In the genomic region with DNA sequence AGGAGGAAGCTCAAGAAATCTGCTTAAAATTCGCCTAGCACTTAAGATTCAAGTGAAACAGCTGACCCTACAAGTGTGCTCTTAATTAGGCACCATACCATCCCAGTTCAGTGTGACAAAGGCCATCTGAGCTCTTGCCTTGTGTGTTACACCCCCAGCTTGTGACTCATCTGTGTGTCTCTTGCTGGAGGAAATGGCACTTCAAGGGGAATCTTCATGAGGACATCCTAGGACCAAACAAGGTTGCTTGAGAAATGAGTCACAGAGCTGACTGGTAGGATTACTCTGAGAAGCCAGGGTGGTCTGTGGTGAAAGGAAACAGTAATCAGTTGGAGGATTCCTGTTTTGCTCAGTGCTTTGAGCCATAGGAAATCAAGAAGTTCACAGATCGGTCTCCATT, we compare ENCODE assay signal across 18 mouse cellular contexts. TPM values are rescaled to one million over a fixed set of nuclear protein-coding genes. Genes with fewer than 3 reads are reported as not detected.
DNase-seq lines count a peak whose midpoint lies in the region; ATAC-seq and TF ChIP-seq lines count a peak whose summit lies in the region.
"Had no signal": no experiment of that assay in that cellular context is flagged by ENCODE, and none has a peak within 500 bp of the region (broad histone marks: within the 10 kb centered on the region; RNA-seq: fewer than 3 reads in every experiment).

No protein-coding gene starts in this region.

- 0 out of 2 replicates have a peak, but pooled peaks have one; percentile 41 for ATAC-seq in heart, postnatal 0 days (ENCODE audit: insufficient read depth, low read depth)
- ATAC-seq in heart, embryonic 11.5 days (replicated peaks; ENCODE audit: insufficient number of reproducible peaks, low FRiP score, low TSS enrichment) = no peak
- no peak for ATAC-seq in midbrain, postnatal 0 days (ENCODE audit: low FRiP score)

- no peaks in the 10 kb centered on the region for H3K27me3 ChIP-seq in heart, postnatal 0 days (ENCODE audit: control insufficient read depth, insufficient read depth, low read length)
- no peaks in the 10 kb centered on the region for H3K27me3 ChIP-seq in heart, embryonic 11.5 days (ENCODE audit: control insufficient read depth, insufficient read depth, low read length)
- no peaks in the 10 kb centered on the region for H3K27me3 ChIP-seq in midbrain, postnatal 0 days (ENCODE audit: insufficient read depth, low read length)
- H3K27me3 ChIP-seq: lung, embryonic 15.5 days; stomach, embryonic 15.5 days had no signal

- peaks cover 5% of the 10 kb centered on the region for H3K4me1 ChIP-seq in heart, postnatal 0 days (ENCODE audit: control insufficient read depth, insufficient read depth)
- H3K4me1 ChIP-seq in heart, embryonic 11.5 days (ENCODE audit: control insufficient read depth, insufficient read depth, low read length) = peaks cover under 1% of the 10 kb centered on the region; the same call in 1 of the 2 replicates
- H3K4me1 ChIP-seq in midbrain, postnatal 0 days (ENCODE audit: insufficient read depth, low read length) = 0 out of 2 replicates have a peak, but pooled peaks cover 3% of the 10 kb centered on the region
- H3K4me1 ChIP-seq: stomach, embryonic 15.5 days had no signal

- H3K9me3 ChIP-seq in heart, postnatal 0 days (replicated peaks; ENCODE audit: control insufficient read depth, low read length) = no peaks in the 10 kb centered on the region
- H3K9me3 ChIP-seq in heart, embryonic 11.5 days (replicated peaks; ENCODE audit: control insufficient read depth, low read length) = no peaks in the 10 kb centered on the region
- no peaks in the 10 kb centered on the region for H3K9me3 ChIP-seq in midbrain, postnatal 0 days (ENCODE audit: low read length)
- H3K9me3 ChIP-seq: forebrain, embryonic 10.5 days; lung, embryonic 15.5 days; stomach, embryonic 15.5 days had no signal

- TF ChIP-seq EP300 in heart, postnatal 0 days (IDR thresholded peaks at IDR 0.05; ENCODE audit: low read depth) = no peak

- H3K4me3 ChIP-seq in heart, postnatal 0 days (ENCODE audit: low read depth, low read length) = no peak overlapping the region
- H3K4me3 ChIP-seq in heart, embryonic 11.5 days (ENCODE audit: low read depth, low read length) = no peak overlapping the region
- H3K4me3 ChIP-seq in midbrain, postnatal 0 days (ENCODE audit: low read depth, low read length) = no peak overlapping the region
- H3K4me3 ChIP-seq: forebrain, embryonic 10.5 days; lung, embryonic 15.5 days; myocyte; stomach, embryonic 15.5 days had no signal

- WGBS in heart, postnatal 0 days = 49% methylated on average over 2 of the region's 2 CpGs
- WGBS in heart, embryonic 11.5 days (ENCODE audit: insufficient replicate concordance) = 58% methylated on average over 2 of the region's 2 CpGs
- WGBS in midbrain, postnatal 0 days = 71% methylated on average over 2 of the region's 2 CpGs

- H3K27ac ChIP-seq in heart, postnatal 0 days (ENCODE audit: low read depth) = no peak overlapping the region
- H3K27ac ChIP-seq in heart, embryonic 11.5 days (ENCODE audit: low read depth, low read length) = no peak overlapping the region
- H3K27ac ChIP-seq in midbrain, postnatal 0 days (ENCODE audit: low read depth, low read length) = no peak overlapping the region
- H3K27ac ChIP-seq: forebrain, embryonic 10.5 days; hindbrain, embryonic 14.5 days; lung, embryonic 15.5 days; stomach, embryonic 15.5 days had no signal

- no peak overlapping the region for H3K9ac ChIP-seq in heart, postnatal 0 days (replicated peaks; ENCODE audit: low read depth, low read length)
- H3K9ac ChIP-seq in heart, embryonic 11.5 days (ENCODE audit: low read depth, low read length) = no peak overlapping the region
- no peak overlapping the region for H3K9ac ChIP-seq in midbrain, postnatal 0 days (replicated peaks; ENCODE audit: low read length, poor library complexity, severe bottlenecking)
- H3K9ac ChIP-seq: hindbrain, embryonic 14.5 days; lung, embryonic 15.5 days; stomach, embryonic 15.5 days had no signal

- no peaks in the 10 kb centered on the region for H3K36me3 ChIP-seq in heart, postnatal 0 days (replicated peaks; ENCODE audit: control insufficient read depth, insufficient read depth, low read length)
- H3K36me3 ChIP-seq in heart, embryonic 11.5 days (ENCODE audit: control insufficient read depth, insufficient read depth, low read length) = no peaks in the 10 kb centered on the region
- H3K36me3 ChIP-seq in midbrain, postnatal 0 days (ENCODE audit: insufficient read depth, low read length) = no peaks in the 10 kb centered on the region
- H3K36me3 ChIP-seq: lung, embryonic 15.5 days; stomach, embryonic 15.5 days had no signal

- H3K4me2 ChIP-seq in heart, postnatal 0 days (ENCODE audit: low read depth, low read length) = no peak overlapping the region
- H3K4me2 ChIP-seq in heart, embryonic 11.5 days = no peak overlapping the region
- no peak overlapping the region for H3K4me2 ChIP-seq in midbrain, postnatal 0 days (ENCODE audit: low read depth, low read length, poor library complexity, severe bottlenecking)
- H3K4me2 ChIP-seq: hindbrain, embryonic 14.5 days; lung, embryonic 15.5 days; stomach, embryonic 15.5 days had no signal

- no peak for TF ChIP-seq CTCF in heart, postnatal 0 days (IDR thresholded peaks at IDR 0.05; ENCODE audit: low read depth)
- no peak for TF ChIP-seq CTCF in midbrain, postnatal 0 days (IDR thresholded peaks at IDR 0.05)

- DNase-seq in heart, postnatal 0 days (ENCODE audit: low spot score) = no peak
- DNase-seq in 3134 (ENCODE audit: extremely low read depth, insufficient read length, low spot score) (peak; percentile 7), 416B (ENCODE audit: low read depth) (peak; percentile 73), R1 (ENCODE audit: low read depth, low spot score) (peak; percentile 66)
- DNase-seq in midbrain, postnatal 0 days (ENCODE audit: low spot score) = no peak
- DNase-seq in spleen, adult 12 weeks (ENCODE audit: low spot score) = no peak
- DNase-seq: cerebellum, adult 8-10 months; kidney, postnatal 14 days; left cerebral cortex, postnatal 4 days; right cerebral cortex, postnatal 4 days; thymus, postnatal 4 days had no signal

RNA-seq across cellular contexts. Expression of gene Dcbld1, which starts 39.6 kb away (rescaled TPM):
- 1.9 and 6.5 TPM in 2 replicates for total RNA-seq in heart, postnatal 0 days (2014; rRNA removed; ENCODE audit: low replicate concordance)
- polyA plus RNA-seq in heart, postnatal 0 days (2015; fragmentation: Nextera tagmentation; extraction: Ambion mirVana) = 4.1 and 5.1 TPM in 2 replicates
- polyA plus RNA-seq in heart, embryonic 11.5 days (2014; fragmentation: Nextera tagmentation; extraction: Ambion mirVana) = 6.8 and 9.5 TPM in 2 replicates
- total RNA-seq in midbrain, postnatal 0 days (2014; rRNA removed) = 11.8 and 12.6 TPM in 2 replicates
- polyA plus RNA-seq in midbrain, postnatal 0 days (2015; fragmentation: Nextera tagmentation; extraction: Ambion mirVana) = 19.3 and 20.5 TPM in 2 replicates
- total RNA-seq: megakaryocyte-erythroid progenitor cell, adult 5-6 weeks had no signal

Comparison
In these comparisons a context has a peak if more than half of its experiments do, and no peak if none do; other contexts are left out.
1. DNase-seq: peak in 3134 (single experiment), 416B (single experiment) and R1 (single experiment); none in heart, postnatal 0 days (single experiment), midbrain, postnatal 0 days (single experiment) and spleen, adult 12 weeks (single experiment).